Mouse (Mus musculus): Measurements from ENCODE around the gene Tns3.

The Tns3 gene

GRCm38 (mm10) chr11:8479313-8479712 is 185.0 kb downstream of the Tns3 start:
- DNase-seq (ENCODE audit: low read depth, low spot score) = no peak

- no peak for DNase-seq (ENCODE audit: low read depth, low spot score)
These were observed 190.7 kb downstream of the Tns3 start for GRCm38 (mm10) chr11:8473616-8474015.

- no peak for DNase-seq (ENCODE audit: low read depth, low spot score)
These were observed 191.9 kb downstream of the Tns3 start for GRCm38 (mm10) chr11:8472439-8472838.

GRCm38 (mm10) chr11:8471535-8471934 is 192.8 kb downstream of the Tns3 start:
- DNase-seq (ENCODE audit: low read depth, low spot score) = no peak

- no peak for DNase-seq (ENCODE audit: low read depth, low spot score)
These were observed 194.8 kb downstream of the Tns3 start for GRCm38 (mm10) chr11:8469537-8469936.

- DNase-seq (ENCODE audit: low read depth, low spot score) = no peak
These were observed 195.9 kb downstream of the Tns3 start for GRCm38 (mm10) chr11:8468161-8469091.

- no peak for DNase-seq (ENCODE audit: low read depth, low spot score)
These were observed 196.8 kb downstream of the Tns3 start for GRCm38 (mm10) chr11:8467403-8468160.

- DNase-seq (ENCODE audit: low read depth, low spot score) = no peak
These were observed 200.5 kb downstream of the Tns3 start for GRCm38 (mm10) chr11:8463866-8464265.

- no peak for DNase-seq (ENCODE audit: low read depth, low spot score)
These were observed 201.4 kb downstream of the Tns3 start for GRCm38 (mm10) chr11:8462827-8463405.

GRCm38 (mm10) chr11:8460835-8461234 is 203.5 kb downstream of the Tns3 start:
- no peak for DNase-seq (ENCODE audit: low read depth, low spot score)

GRCm38 (mm10) chr11:8457951-8458350 is 206.4 kb downstream of the Tns3 start:
- DNase-seq (ENCODE audit: low read depth, low spot score) = no peak

- no peak for DNase-seq (ENCODE audit: low read depth, low spot score)
These were observed 207.6 kb downstream of the Tns3 start for GRCm38 (mm10) chr11:8456586-8457285.

GRCm38 (mm10) chr11:8455650-8456049 is 208.7 kb downstream of the Tns3 start:
- no peak for DNase-seq (ENCODE audit: low read depth, low spot score)

- no peak for DNase-seq (ENCODE audit: low read depth, low spot score)
These were observed 211.1 kb downstream of the Tns3 start for GRCm38 (mm10) chr11:8453252-8453651.

- DNase-seq (ENCODE audit: low read depth, low spot score) = no peak
These were observed 212.6 kb downstream of the Tns3 start for GRCm38 (mm10) chr11:8451597-8452201.

- no peak for DNase-seq (ENCODE audit: low read depth, low spot score)
These were observed 213.8 kb downstream of the Tns3 start for GRCm38 (mm10) chr11:8450540-8450939.

- DNase-seq (ENCODE audit: low read depth, low spot score) = no peak
These were observed 218.4 kb downstream of the Tns3 start for GRCm38 (mm10) chr11:8445915-8446356.

- DNase-seq (ENCODE audit: low read depth, low spot score) = no peak
These were observed 219.4 kb downstream of the Tns3 start for GRCm38 (mm10) chr11:8444759-8445422.

GRCm38 (mm10) chr11:8443539-8444292 is 220.6 kb downstream of the Tns3 start:
- no peak for DNase-seq (ENCODE audit: low read depth, low spot score)

- no peak for DNase-seq (ENCODE audit: low read depth, low spot score)
These were observed 223.6 kb downstream of the Tns3 start for GRCm38 (mm10) chr11:8440706-8441105.

Measured in c-Kit-negative CD71-positive TER-119-positive erythroid progenitor cells, embryonic 14.5 days (primary cell).